Mouse (Mus musculus): ENCODE measurements around the gene Ppp1r14b.
"Not testable (repeated sequence)": the region's sequence is repeated elsewhere in the genome, so short reads cannot be mapped to it uniquely, and the experiment has no call there.

Gene Ppp1r14b

GRCm38 (mm10) chr19:6977759-6978638, 3.2 kb downstream of the Ppp1r14b start:
- no peak for DNase-seq

- DNase-seq: no peak
Observed at GRCm38 (mm10) chr19:6978639-6978974, 3.8 kb downstream of the Ppp1r14b start.

- DNase-seq: no peak
Observed at GRCm38 (mm10) chr19:6979001-6979479, 4.3 kb downstream of the Ppp1r14b start.

GRCm38 (mm10) chr19:6979486-6980380, 5.0 kb downstream of the Ppp1r14b start:
- peak; percentile 100 for DNase-seq

- peak; percentile 99 for DNase-seq
Observed at GRCm38 (mm10) chr19:6980381-6981093, 5.8 kb downstream of the Ppp1r14b start, which contains the start of gene Fkbp2. TSS of gene Fkbp2 (minus strand) at chr19:6980501.

- no peak for DNase-seq
Observed at GRCm38 (mm10) chr19:6981465-6981864, 6.7 kb downstream of the Ppp1r14b start.

GRCm38 (mm10) chr19:6983621-6984020, 8.9 kb downstream of the Ppp1r14b start:
- no peak for DNase-seq

GRCm38 (mm10) chr19:6985300-6985699, 10.5 kb downstream of the Ppp1r14b start:
- DNase-seq: no peak

GRCm38 (mm10) chr19:6985951-6986708, 11.4 kb downstream of the Ppp1r14b start:
- no peak for DNase-seq

- peak; percentile 55 for DNase-seq
Observed at GRCm38 (mm10) chr19:6987061-6987903, 12.5 kb downstream of the Ppp1r14b start, which contains the start of gene Vegfb. TSS of gene Vegfb (minus strand) at chr19:6987651.

GRCm38 (mm10) chr19:6987904-6988285, 13.1 kb downstream of the Ppp1r14b start:
- no peak for DNase-seq

GRCm38 (mm10) chr19:6989251-6989650, 14.5 kb downstream of the Ppp1r14b start:
- DNase-seq: no peak

- DNase-seq: no peak
Observed at GRCm38 (mm10) chr19:6990712-6991111, 15.9 kb downstream of the Ppp1r14b start.

- not testable (repeated sequence) for DNase-seq
Observed at GRCm38 (mm10) chr19:6991166-6991565, 16.4 kb downstream of the Ppp1r14b start.

- DNase-seq: peak; percentile 99
Observed at GRCm38 (mm10) chr19:6992011-6992858, 17.5 kb downstream of the Ppp1r14b start, which contains the start of gene Dnajc4. TSS of gene Dnajc4 (minus strand) at chr19:6992572.

GRCm38 (mm10) chr19:6993011-6993770, 18.4 kb downstream of the Ppp1r14b start:
- DNase-seq: no peak

GRCm38 (mm10) chr19:6994002-6994401, 19.2 kb downstream of the Ppp1r14b start:
- DNase-seq: no peak

- DNase-seq: no peak
Observed at GRCm38 (mm10) chr19:6994489-6994888, 19.7 kb downstream of the Ppp1r14b start.
